Mouse (Mus musculus) 416B (cell line): Measurements from ENCODE around the gene Nup210.
A peak's percentile ranks its signal among the peaks of the same experiment; 100 is the strongest.

Source experiments
- DNase-seq: peaks from one replicate; pipeline ENCODE4 v3.0.0; 2011; ENCODE audit warnings: low read depth

Gene Nup210

DNA sequence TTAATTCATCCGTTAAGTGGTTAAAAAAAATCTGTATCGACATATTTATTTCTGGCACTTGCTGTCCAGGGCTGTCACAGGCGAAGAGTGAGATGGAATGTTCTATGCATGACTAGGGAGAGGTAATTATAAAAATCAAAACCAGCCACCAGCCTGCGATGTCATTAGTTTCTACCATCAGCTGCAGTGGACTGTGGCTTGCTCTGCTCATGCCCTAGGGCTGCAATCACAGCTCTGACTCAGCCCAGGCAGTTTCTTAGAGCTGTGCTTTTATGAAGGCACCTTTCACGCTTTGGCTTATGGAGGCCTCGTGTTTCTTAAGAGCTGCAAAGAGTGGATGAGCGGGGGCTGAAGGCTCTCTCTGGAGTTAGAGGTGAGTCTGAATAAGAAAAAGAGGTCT, 95.8 kb downstream of the Nup210 start:
- DNase-seq = no peak

DNA sequence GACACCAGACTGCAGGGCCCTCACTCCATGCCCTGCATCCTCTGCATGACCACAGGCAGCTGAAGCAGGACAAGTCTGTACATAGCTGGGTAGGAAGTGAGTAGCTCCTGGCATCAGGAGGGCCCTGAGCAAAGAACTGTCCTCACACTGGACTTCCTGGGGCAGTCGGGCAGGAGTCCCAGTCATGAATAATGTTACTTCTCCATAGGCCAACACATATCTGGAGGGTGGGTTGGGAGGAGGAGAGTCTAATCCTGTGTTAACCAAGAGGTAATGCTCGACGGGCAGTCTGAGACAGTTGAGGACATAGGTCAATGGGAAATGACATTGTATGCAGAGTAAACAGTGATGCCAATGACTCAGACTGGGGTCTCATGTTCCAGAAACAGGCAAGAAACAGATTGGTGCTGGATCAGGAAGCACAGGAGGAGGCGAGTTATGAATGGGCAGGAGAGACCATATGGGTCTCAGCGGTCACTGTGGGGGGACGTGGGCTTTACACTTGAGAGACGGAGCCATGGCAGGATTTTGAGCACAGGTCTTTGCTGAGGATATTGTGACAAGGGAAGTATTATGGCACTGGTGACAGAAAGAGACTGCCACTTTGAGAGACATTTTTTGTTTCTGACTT, 99.9 kb downstream of the Nup210 start:
- DNase-seq = peak; percentile 18

DNA sequence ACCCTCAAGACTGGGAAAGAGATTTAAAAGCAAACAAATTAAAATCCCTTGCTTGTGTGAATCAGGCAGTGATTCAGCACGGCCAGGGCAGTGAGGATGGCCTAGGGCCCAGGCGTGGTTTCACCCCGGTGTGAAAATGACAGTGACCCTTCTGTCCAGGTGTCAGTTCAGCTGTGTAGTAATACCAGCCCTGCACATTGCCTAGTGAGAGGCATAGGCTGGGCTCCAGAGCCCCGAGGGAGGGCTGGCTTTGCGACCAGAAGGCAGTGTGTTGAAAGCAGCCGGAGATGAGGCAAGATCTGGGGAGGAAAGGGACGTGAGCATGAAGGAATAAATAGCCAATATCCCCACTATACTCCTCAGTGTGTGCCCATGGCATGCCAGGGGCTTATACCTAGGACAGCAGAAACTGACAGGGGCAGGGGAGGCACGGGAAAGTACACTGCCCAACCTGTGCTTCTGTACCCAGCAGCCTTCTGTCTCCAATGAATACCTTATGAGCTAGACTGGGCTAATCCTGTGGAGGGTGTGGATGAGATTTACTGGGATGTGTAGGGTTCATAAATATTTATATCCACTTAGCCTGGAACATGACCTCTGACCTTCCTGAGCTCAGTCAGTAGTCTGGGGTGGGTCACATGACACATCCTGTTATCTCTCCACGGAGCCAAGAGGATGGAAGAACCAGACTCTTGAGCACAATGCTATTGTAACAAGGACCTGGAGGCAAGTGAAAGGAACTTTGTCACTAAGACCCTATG, 102.3 kb downstream of the Nup210 start:
- peak; percentile 27 for DNase-seq

GRCm38 (mm10) chr6:91012458-91012857, 104.2 kb downstream of the Nup210 start:
- no peak for DNase-seq

- no peak for DNase-seq
These were observed 105.1 kb downstream of the Nup210 start for GRCm38 (mm10) chr6:91011568-91011967.

DNA sequence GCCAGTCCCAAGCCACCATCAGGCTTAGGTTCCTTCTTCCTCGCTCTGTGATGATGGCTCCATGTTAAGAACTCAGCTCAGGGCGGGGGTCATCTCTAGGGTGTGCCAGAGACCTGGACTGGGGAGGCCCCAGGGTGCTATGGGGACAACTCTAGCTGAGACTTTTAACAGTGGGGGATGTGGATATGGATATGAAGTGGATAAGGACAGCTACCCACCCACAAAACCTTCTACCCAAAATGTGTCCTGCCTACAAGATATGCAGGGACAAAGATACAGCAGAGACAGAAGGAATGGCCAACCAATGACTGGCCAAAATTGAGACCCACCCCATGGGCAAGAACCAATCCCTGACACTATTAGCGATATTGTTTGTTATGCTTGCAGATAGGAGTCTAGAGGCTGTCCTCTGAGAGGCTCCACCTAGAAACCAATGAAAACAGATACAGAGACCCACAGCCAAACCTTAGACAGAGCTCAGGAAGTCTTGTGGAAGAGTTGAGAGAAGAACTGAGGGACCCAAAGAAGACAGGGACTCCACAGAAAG, 108.3 kb downstream of the Nup210 start:
- DNase-seq = no peak

GRCm38 (mm10) chr6:91007207-91007606, 109.4 kb downstream of the Nup210 start:
- DNase-seq = no peak

DNA sequence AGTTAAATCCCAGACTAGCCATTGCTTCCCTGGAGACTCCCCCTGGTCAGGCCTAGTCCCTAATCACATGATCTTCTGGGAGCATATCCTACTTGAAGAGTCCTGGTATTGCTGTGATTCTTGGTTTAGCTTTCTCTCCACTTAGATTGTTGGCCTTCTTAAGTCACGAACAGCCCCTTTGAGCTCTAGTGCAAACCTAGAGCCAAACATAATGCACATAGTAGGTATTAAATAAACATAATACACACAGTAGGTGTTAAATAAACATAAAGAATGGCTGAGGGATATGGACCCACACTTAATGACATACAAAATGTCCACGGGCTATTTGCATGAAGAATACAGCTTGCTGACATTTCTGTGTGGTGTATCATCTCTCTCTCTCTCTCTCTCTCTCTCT, 112.5 kb downstream of the Nup210 start:
- DNase-seq = no peak

- DNase-seq = peak; percentile 20
These were observed 113.2 kb downstream of the Nup210 start for GRCm38 (mm10) chr6:91003310-91003995.

- DNase-seq = no peak
These were observed 115.1 kb downstream of the Nup210 start for GRCm38 (mm10) chr6:91001566-91001965.

- DNase-seq = peak; percentile 32
These were observed 115.7 kb downstream of the Nup210 start for GRCm38 (mm10) chr6:91000819-91001525.

- no peak for DNase-seq
These were observed 117.5 kb downstream of the Nup210 start for GRCm38 (mm10) chr6:90999176-90999575.

- DNase-seq = no peak
These were observed 119.6 kb downstream of the Nup210 start for GRCm38 (mm10) chr6:90997025-90997424.

DNA sequence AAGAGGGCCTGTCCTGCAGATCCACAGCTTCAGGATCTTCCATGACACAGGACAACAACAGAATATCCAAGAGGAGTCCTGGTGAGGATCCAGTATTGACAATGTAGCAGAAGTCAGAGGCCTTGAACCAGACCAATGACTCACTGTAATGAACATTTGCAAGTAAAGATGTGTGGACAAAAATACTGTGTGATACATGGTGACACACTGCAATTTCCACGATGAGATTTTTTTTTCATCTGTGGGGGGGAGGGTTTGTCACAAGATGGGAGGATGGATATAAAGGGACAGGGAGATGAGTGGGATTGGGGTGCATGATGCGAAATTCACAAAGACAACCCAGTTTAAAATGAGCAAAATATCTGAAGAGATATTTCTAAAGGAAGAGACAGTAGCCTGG, 120.4 kb downstream of the Nup210 start:
- DNase-seq = no peak

- DNase-seq = no peak
These were observed 127.8 kb downstream of the Nup210 start, which contains the start of gene Iqsec1 for GRCm38 (mm10) chr6:90988648-90989317. Iqsec1 (minus strand) TSS chr6:90988685.

DNA sequence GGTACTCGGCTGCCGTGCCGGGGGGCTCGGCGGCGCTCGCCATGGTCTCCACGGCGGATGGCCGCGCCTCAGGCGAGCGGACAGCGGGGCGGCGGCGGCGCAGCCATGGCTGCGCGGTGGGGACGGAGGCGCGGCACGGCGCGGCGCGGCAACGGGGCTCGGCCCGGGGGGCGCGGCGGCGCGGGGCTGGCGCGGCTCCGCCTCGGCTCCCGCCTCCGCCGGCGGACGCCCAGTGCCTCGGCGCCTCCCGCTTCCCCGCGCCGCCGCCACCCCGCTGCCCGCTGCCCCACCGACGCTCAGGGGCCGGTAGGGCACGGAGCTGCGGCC, 128.4 kb downstream of the Nup210 start:
- DNase-seq = no peak

- DNase-seq = no peak
These were observed 128.9 kb downstream of the Nup210 start for GRCm38 (mm10) chr6:90987561-90988298.

GRCm38 (mm10) chr6:90984101-90984500, 132.5 kb downstream of the Nup210 start:
- DNase-seq = peak; percentile 75

DNA sequence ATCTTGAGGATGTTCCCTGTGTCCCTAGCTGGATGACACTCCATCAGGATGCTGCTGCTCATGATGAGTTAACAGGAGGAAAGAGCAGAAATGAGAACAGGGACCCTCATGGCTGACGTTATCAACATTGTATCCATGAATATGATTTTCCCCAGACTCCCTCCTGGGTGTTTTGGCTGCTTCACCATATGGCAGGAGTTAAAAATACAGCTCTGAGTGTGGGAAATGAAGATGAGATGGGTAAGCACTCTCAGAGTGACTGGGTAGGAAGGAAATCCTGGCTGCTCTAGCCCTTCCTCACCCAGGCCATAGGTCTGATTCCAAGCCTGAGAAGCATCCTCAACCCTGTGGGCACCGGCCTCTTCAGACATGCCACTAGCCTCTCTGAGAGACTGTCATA, 142.3 kb downstream of the Nup210 start:
- DNase-seq = no peak

- peak; percentile 30 for DNase-seq
These were observed 147.2 kb downstream of the Nup210 start for GRCm38 (mm10) chr6:90969341-90969871.
